Mouse (Mus musculus) liver, adult 2 months (tissue): ENCODE data around the gene Acd. TPM values are rescaled to one million over a fixed set of nuclear protein-coding genes. Genes with fewer than 3 reads are reported as not detected.

Experiments used
- DNase-seq: peaks from one replicate; pipeline ENCODE4 v3.0.0-alpha.2; 2011; ENCODE audit warnings: low read depth, low spot score; ENCODE audit errors: extremely low read depth
- H3K27ac ChIP-seq: fragments of 200-500 bp; replicated peaks from 2 replicates; pipeline ENCODE4 v1.5.1; 2012; ENCODE audit warnings: low read depth, mild to moderate bottlenecking, control low read depth, inconsistent platforms, low read length; ENCODE audit not compliant: insufficient read depth
- H3K27me3 ChIP-seq: fragments of 200-500 bp; 2 replicates; pipeline ENCODE4 v1.6.1; 2012; ENCODE audit warnings: mild to moderate bottlenecking, moderate library complexity, low read length, inconsistent platforms; ENCODE audit not compliant: control insufficient read depth, insufficient read depth
- H3K36me3 ChIP-seq: fragments of 200-500 bp; 2 replicates; pipeline ENCODE4 v1.6.1; 2012; ENCODE audit warnings: low read length, inconsistent platforms; ENCODE audit not compliant: control insufficient read depth, insufficient read depth
- H3K4me1 ChIP-seq: fragments of 200-500 bp; 2 replicates; pipeline ENCODE4 v1.6.1; 2011; ENCODE audit warnings: low read length; ENCODE audit not compliant: control insufficient read depth, insufficient read depth
- H3K4me3 ChIP-seq: fragments of 200-500 bp; 2 replicates; pipeline ENCODE4 v1.5.1; 2011; ENCODE audit warnings: low read depth, mild to moderate bottlenecking, control low read depth, low read length, moderate library complexity; ENCODE audit not compliant: insufficient read depth
- H3K79me2 ChIP-seq: fragments of 200-500 bp; 2 replicates; pipeline ENCODE4 v1.6.1; 2012; ENCODE audit warnings: inconsistent platforms, mild to moderate bottlenecking, low read length, moderate library complexity; ENCODE audit not compliant: control insufficient read depth, insufficient read depth
- H3K9ac ChIP-seq: fragments of 200-500 bp; 2 replicates; pipeline ENCODE4 v1.6.1; 2012; ENCODE audit warnings: low read depth, mild to moderate bottlenecking, control low read depth, inconsistent platforms, low read length
- CTCF ChIP-seq: fragments of 200-500 bp; IDR thresholded peaks from 2 replicates; pipeline ENCODE4 v1.5.1; 2011; ENCODE audit warnings: low read depth, low read length, control low read depth
- POLR2A ChIP-seq: fragments of 200-500 bp; IDR thresholded peaks from 2 replicates; pipeline ENCODE4 v1.6.1; 2011; ENCODE audit warnings: low read length, control low read depth; ENCODE audit not compliant: insufficient read depth; ENCODE audit errors: extremely low read depth
- WGBS: fragments of 180-500 bp; shearing (Covaris S2); methylation state at CpG from one replicate; pipeline ENCODE4 v1.1.7; 2018; 5-methylcytosine and 5-hydroxymethylcytosine counted together
- polyA plus RNA-seq: library from polyadenylated mRNA; depleted of rRNA; stranded (reverse); fragments of >200 nt; gene quantifications from 2 replicates; pipeline ENCODE4 v1.2.3, GENCODE M21; 2012; rRNA removed
- total RNA-seq: library from RNA; depleted of rRNA; stranded (reverse); fragments of >200 nt; gene quantifications from 2 replicates; pipeline ENCODE4 v1.2.3, GENCODE M21; 2014; rRNA removed

Acd gene
- total and polyA plus RNA-seq, 2 experiments: 1.5 to 22.8 TPM

GRCm38 (mm10) chr8:105657641-105658040 is 43.3 kb downstream of the Acd start:
- H3K36me3 ChIP-seq: peaks cover 3% of the 10 kb centered on the region; the same call in 1 of the 2 replicates
- no peak for DNase-seq
- H3K4me1 ChIP-seq: no peaks in the 10 kb centered on the region
- no peak overlapping the region for H3K9ac ChIP-seq
- no peak overlapping the region for H3K4me3 ChIP-seq
- H3K79me2 ChIP-seq: peaks cover 12% of the 10 kb centered on the region; the same call in 1 of the 2 replicates
- TF ChIP-seq POLR2A: no peak
- TF ChIP-seq CTCF: no peak
- H3K27ac ChIP-seq: no peak overlapping the region
- H3K27me3 ChIP-seq: no peaks in the 10 kb centered on the region

- H3K9ac ChIP-seq: no peak overlapping the region
- H3K4me3 ChIP-seq: no peak overlapping the region
- H3K27me3 ChIP-seq: no peaks in the 10 kb centered on the region
- H3K36me3 ChIP-seq: peaks cover 6% of the 10 kb centered on the region
- no peak for DNase-seq
- H3K27ac ChIP-seq: no peak overlapping the region
- H3K79me2 ChIP-seq: peaks cover 19% of the 10 kb centered on the region; the same call in 1 of the 2 replicates
- TF ChIP-seq POLR2A: no peak
- no peak for TF ChIP-seq CTCF
- 94% methylated on average over 1 of the region's 1 CpGs for WGBS
- H3K4me1 ChIP-seq: peaks cover 1% of the 10 kb centered on the region; the same call in 1 of the 2 replicates
Measured at GRCm38 (mm10) chr8:105648929-105649328, 52.0 kb downstream of the Acd start.

Other genes starting within 250 kb of the Acd start
- 0.47 and 0.65 TPM in 2 replicates for gene Tppp3, start 229.6 kb downstream of the Acd start, total RNA-seq
- 0.51 and 0.80 TPM in 2 replicates for gene Tppp3, start 229.6 kb downstream of the Acd start, polyA plus RNA-seq
- 1.9 and 2.3 TPM in 2 replicates for gene Zdhhc1, start 204.2 kb downstream of the Acd start, total RNA-seq
- gene Zdhhc1, start 204.2 kb downstream of the Acd start, polyA plus RNA-seq: 2.3 and 4.5 TPM in 2 replicates
- gene Hsd11b2, start 182.3 kb downstream of the Acd start, total RNA-seq: not detected in 2 replicates
- 0.09 and 0.12 TPM in 2 replicates for gene Hsd11b2, start 182.3 kb downstream of the Acd start, polyA plus RNA-seq
- 63.5 and 85.9 TPM in 2 replicates for gene Atp6v0d1, start 135.1 kb downstream of the Acd start, total RNA-seq
- 77.2 and 82.0 TPM in 2 replicates for gene Atp6v0d1, start 135.1 kb downstream of the Acd start, polyA plus RNA-seq
- 1.3 and 2.6 TPM in 2 replicates for gene Ripor1, start 95.8 kb downstream of the Acd start, total RNA-seq
- 5.5 and 7.4 TPM in 2 replicates for gene Ripor1, start 95.8 kb downstream of the Acd start, polyA plus RNA-seq
- 14.6 and 15.6 TPM in 2 replicates for gene Ctcf, start 64.5 kb downstream of the Acd start, total RNA-seq
- gene Ctcf, start 64.5 kb downstream of the Acd start, polyA plus RNA-seq: 6.6 TPM in 2 replicates
- gene Agrp, start 63.7 kb downstream of the Acd start, total RNA-seq: not detected in 2 replicates
- gene Agrp, start 63.7 kb downstream of the Acd start, polyA plus RNA-seq: not detected in 2 replicates
- gene Carmil2, start 14.8 kb downstream of the Acd start, total RNA-seq: under 0.01 and 0.07 TPM in 2 replicates
- gene Carmil2, start 14.8 kb downstream of the Acd start, polyA plus RNA-seq: 0.32 and 0.64 TPM in 2 replicates
- gene Pard6a, start within 50 bp of the Acd start, total RNA-seq: 4.1 and 5.4 TPM in 2 replicates
- gene Pard6a, start within 50 bp of the Acd start, polyA plus RNA-seq: 8.1 and 8.6 TPM in 2 replicates
- gene 4933405L10Rik, start 6.6 kb upstream of the Acd start, total RNA-seq: not detected in 2 replicates
- not detected in 2 replicates for gene 4933405L10Rik, start 6.6 kb upstream of the Acd start, polyA plus RNA-seq
- 0.13 TPM in 1 of 2 replicates, not detected in the other for gene Enkd1, start 7.1 kb upstream of the Acd start, total RNA-seq
- gene Enkd1, start 7.1 kb upstream of the Acd start, polyA plus RNA-seq: 0.42 and 0.62 TPM in 2 replicates
- 2.6 and 3.4 TPM in 2 replicates for gene Gfod2, start 57.6 kb upstream of the Acd start, total RNA-seq
- 6.3 and 9.2 TPM in 2 replicates for gene Gfod2, start 57.6 kb upstream of the Acd start, polyA plus RNA-seq
- gene Ranbp10, start 126.2 kb upstream of the Acd start, total RNA-seq: 19.7 and 26.9 TPM in 2 replicates
- 37.1 and 38.0 TPM in 2 replicates for gene Ranbp10, start 126.2 kb upstream of the Acd start, polyA plus RNA-seq
- gene Tsnaxip1, start 126.6 kb upstream of the Acd start, total RNA-seq: not detected in 2 replicates
- not detected in 2 replicates for gene Tsnaxip1, start 126.6 kb upstream of the Acd start, polyA plus RNA-seq
- 0.92 and 1.4 TPM in 2 replicates for gene Cenpt, start 152.2 kb upstream of the Acd start, total RNA-seq
- gene Cenpt, start 152.2 kb upstream of the Acd start, polyA plus RNA-seq: 1.9 and 2.1 TPM in 2 replicates
- 11.3 and 15.6 TPM in 2 replicates for gene Thap11, start 154.0 kb upstream of the Acd start, total RNA-seq
- 26.9 and 28.5 TPM in 2 replicates for gene Thap11, start 154.0 kb upstream of the Acd start, polyA plus RNA-seq
- gene Nutf2, start 159.5 kb upstream of the Acd start, total RNA-seq: 21.6 and 28.1 TPM in 2 replicates
- gene Nutf2, start 159.5 kb upstream of the Acd start, polyA plus RNA-seq: 23.9 and 29.3 TPM in 2 replicates
- 7.5 and 12.1 TPM in 2 replicates for gene Edc4, start 179.8 kb upstream of the Acd start, total RNA-seq
- gene Edc4, start 179.8 kb upstream of the Acd start, polyA plus RNA-seq: 20.0 and 32.0 TPM in 2 replicates
- not detected in 2 replicates for gene Nrn1l, start 192.5 kb upstream of the Acd start, total RNA-seq
- gene Nrn1l, start 192.5 kb upstream of the Acd start, polyA plus RNA-seq: 0.35 and 1.5 TPM in 2 replicates
- 19.0 and 20.1 TPM in 2 replicates for gene Pskh1, start 199.3 kb upstream of the Acd start, total RNA-seq
- 35.9 and 37.9 TPM in 2 replicates for gene Pskh1, start 199.3 kb upstream of the Acd start, polyA plus RNA-seq
- 8.5 and 59.0 TPM in 2 replicates for gene Ctrl, start 232.8 kb upstream of the Acd start, total RNA-seq
- gene Ctrl, start 232.8 kb upstream of the Acd start, polyA plus RNA-seq: 1.6 and 2.0 TPM in 2 replicates
- 86.8 and 109 TPM in 2 replicates for gene Psmb10, start 237.3 kb upstream of the Acd start, total RNA-seq
- gene Psmb10, start 237.3 kb upstream of the Acd start, polyA plus RNA-seq: 122 and 139 TPM in 2 replicates
- gene Lcat, start 242.3 kb upstream of the Acd start, total RNA-seq: 215 and 324 TPM in 2 replicates
- gene Lcat, start 242.3 kb upstream of the Acd start, polyA plus RNA-seq: 919 and 969 TPM in 2 replicates